8 mouse cellular contexts compared by ENCODE assay signal in genomic region chr6:124996551-124997501, GRCm38 (mm10). TPM values are rescaled to one million over a fixed set of nuclear protein-coding genes. Genes with fewer than 3 reads are reported as not detected.
DNase-seq lines count a peak whose midpoint lies in the region; ATAC-seq lines count a peak whose summit lies in the region.

Pianp (plus strand) TSS chr6:124996694.

- DNase-seq in MN1 (ENCODE audit: low spot score), result peak; percentile 53
- DNase-seq in cerebellum, adult 9-11 months, result peak; percentile 89
- peak; percentile 72 to 76 for DNase-seq in frontal cortex, postnatal 14 days (ENCODE audit: low spot score in 2 of 2)
- peak; percentile 76 to 84 for DNase-seq in layer of hippocampus, postnatal 25 days (ENCODE audit: extremely low spot score in 1 of 2, low spot score in 1 of 2)
- DNase-seq in lung, postnatal 10 days, result peak; percentile 87
- peak; percentile 52 for DNase-seq in ovary, postnatal 10 days (ENCODE audit: low spot score)
- DNase-seq in thymus, postnatal 14 days, result peak; percentile 89

- H3K36me3 ChIP-seq in hindbrain, embryonic 12.5 days, result no peaks in the 10 kb centered on the region

- ATAC-seq in hindbrain, embryonic 12.5 days (ENCODE audit: low FRiP score), result peak; percentile 65

- H3K4me2 ChIP-seq in hindbrain, embryonic 12.5 days (replicated peaks), result peak within 1 kb of the TSS; percentile 95

- H3K9ac ChIP-seq in hindbrain, embryonic 12.5 days, result peak within 1 kb of the TSS; percentile 79

- H3K27me3 ChIP-seq in hindbrain, embryonic 12.5 days, result peaks cover 90% of the 10 kb centered on the region

- H3K9me3 ChIP-seq in hindbrain, embryonic 12.5 days (replicated peaks), result no peaks in the 10 kb centered on the region

- H3K4me3 ChIP-seq in hindbrain, embryonic 12.5 days, result peak within 1 kb of the TSS; percentile 56

- WGBS in hindbrain, embryonic 12.5 days, result under 1% methylated on average over 47 of the region's 78 CpGs

- H3K4me1 ChIP-seq in hindbrain, embryonic 12.5 days, result peaks cover 12% of the 10 kb centered on the region

- H3K27ac ChIP-seq in hindbrain, embryonic 12.5 days, result no peak within 1 kb of the TSS

RNA-seq across cellular contexts. Expression of gene Pianp, which starts in this region (rescaled TPM):
- polyA plus RNA-seq in hindbrain, embryonic 12.5 days (2016; fragmentation: Nextera tagmentation; extraction: Ambion mirVana), result 8.6 and 8.9 TPM in 2 replicates
- 100 to 1,000 TPM; 139 to 188 TPM for total RNA-seq in layer of hippocampus, postnatal 25 days (2021)
